Mouse (Mus musculus): ENCODE data around the gene Tulp3. TPM values are rescaled to one million over a fixed set of nuclear protein-coding genes. Genes with fewer than 3 reads are reported as not detected.

Tulp3 gene
- total and polyA plus RNA-seq, 2 experiments from 2014 or later: 5.1 TPM

DNA sequence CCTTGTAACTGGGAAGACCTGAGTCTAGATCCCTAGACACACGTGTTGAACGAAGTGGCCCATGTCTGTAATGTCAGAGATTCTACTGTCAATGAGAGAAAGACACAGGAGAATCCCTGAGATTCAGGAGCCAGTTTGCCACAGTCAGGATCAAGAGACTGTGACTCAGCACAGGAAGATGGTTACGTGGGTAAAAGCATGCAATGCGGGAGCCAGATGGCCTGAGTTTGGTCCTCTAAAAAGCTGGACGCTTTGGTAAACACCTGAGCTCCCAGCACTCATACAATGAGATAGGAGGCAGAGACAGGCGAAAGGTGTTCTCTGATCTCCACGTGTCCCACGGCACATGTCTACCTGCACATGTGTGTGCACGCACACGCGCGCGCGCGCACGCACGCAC, 82.9 kb downstream of the Tulp3 start:
- TF ChIP-seq EP300 (IDR thresholded peaks at IDR 0.05; ENCODE audit: low read depth): no peak
- TF ChIP-seq CTCF (IDR thresholded peaks at IDR 0.05; ENCODE audit: low read depth): no peak
- Histone ChIP-seq H3K9me3 (replicated peaks; ENCODE audit: control insufficient read depth, low read length) (no peaks in the 10 kb centered on the region), H3K4me2 (ENCODE audit: low read depth, low read length) (no peak overlapping the region), H3K27ac (ENCODE audit: low read depth) (no peak overlapping the region), H3K9ac (replicated peaks; ENCODE audit: low read depth, low read length) (no peak overlapping the region), H3K4me3 (ENCODE audit: low read depth, low read length) (no peak overlapping the region), H3K27me3 (ENCODE audit: control insufficient read depth, insufficient read depth, low read length) (no peaks in the 10 kb centered on the region), H3K36me3 (replicated peaks; ENCODE audit: control insufficient read depth, insufficient read depth, low read length) (no peaks in the 10 kb centered on the region), H3K4me1 (ENCODE audit: control insufficient read depth, insufficient read depth) (no peaks in the 10 kb centered on the region)
- no peak for ATAC-seq (ENCODE audit: insufficient read depth, low read depth)
- no peak for DNase-seq (ENCODE audit: low spot score)
- 91% methylated on average over 17 of the region's 17 CpGs for WGBS

Other genes with a start within 250 kb of the Tulp3 start
- 332 and 368 TPM in 2 replicates for gene Tspan9, start 212.3 kb downstream of the Tulp3 start, total RNA-seq (2014; rRNA removed; ENCODE audit: low replicate concordance)
- gene Tspan9, start 212.3 kb downstream of the Tulp3 start, polyA plus RNA-seq (2015; fragmentation: Nextera tagmentation; extraction: Ambion mirVana): 84.7 and 105 TPM in 2 replicates
- 3.2 and 4.2 TPM in 2 replicates for gene Tead4, start 55.0 kb downstream of the Tulp3 start, total RNA-seq (2014; rRNA removed; ENCODE audit: low replicate concordance)
- gene Tead4, start 55.0 kb downstream of the Tulp3 start, polyA plus RNA-seq (2015; fragmentation: Nextera tagmentation; extraction: Ambion mirVana): 1.3 and 1.5 TPM in 2 replicates
- gene Rhno1, start 7.1 kb upstream of the Tulp3 start, total RNA-seq (2014; rRNA removed; ENCODE audit: low replicate concordance): 10.9 and 22.6 TPM in 2 replicates
- 34.7 and 39.3 TPM in 2 replicates for gene Rhno1, start 7.1 kb upstream of the Tulp3 start, polyA plus RNA-seq (2015; fragmentation: Nextera tagmentation; extraction: Ambion mirVana)
- gene Foxm1, start 7.1 kb upstream of the Tulp3 start, total RNA-seq (2014; rRNA removed; ENCODE audit: low replicate concordance): 19.0 and 23.8 TPM in 2 replicates
- 4.8 and 5.4 TPM in 2 replicates for gene Foxm1, start 7.1 kb upstream of the Tulp3 start, polyA plus RNA-seq (2015; fragmentation: Nextera tagmentation; extraction: Ambion mirVana)
- gene Tex52, start 19.6 kb upstream of the Tulp3 start, total RNA-seq (2014; rRNA removed; ENCODE audit: low replicate concordance): not detected in 2 replicates
- not detected in 2 replicates for gene Tex52, start 19.6 kb upstream of the Tulp3 start, polyA plus RNA-seq (2015; fragmentation: Nextera tagmentation; extraction: Ambion mirVana)
- not detected in 2 replicates for gene Gm44596, start 19.7 kb upstream of the Tulp3 start, total RNA-seq (2014; rRNA removed; ENCODE audit: low replicate concordance)
- gene Gm44596, start 19.7 kb upstream of the Tulp3 start, polyA plus RNA-seq (2015; fragmentation: Nextera tagmentation; extraction: Ambion mirVana): not detected in 2 replicates
- gene Nrip2, start 43.4 kb upstream of the Tulp3 start, total RNA-seq (2014; rRNA removed; ENCODE audit: low replicate concordance): 0.85 and 8.2 TPM in 2 replicates
- 1.6 and 2.2 TPM in 2 replicates for gene Nrip2, start 43.4 kb upstream of the Tulp3 start, polyA plus RNA-seq (2015; fragmentation: Nextera tagmentation; extraction: Ambion mirVana)
- gene Itfg2, start 69.1 kb upstream of the Tulp3 start, total RNA-seq (2014; rRNA removed; ENCODE audit: low replicate concordance): 29.2 and 62.3 TPM in 2 replicates
- gene Itfg2, start 69.1 kb upstream of the Tulp3 start, polyA plus RNA-seq (2015; fragmentation: Nextera tagmentation; extraction: Ambion mirVana): 22.0 and 22.6 TPM in 2 replicates
- gene Fkbp4, start 82.8 kb upstream of the Tulp3 start, total RNA-seq (2014; rRNA removed; ENCODE audit: low replicate concordance): 148 and 154 TPM in 2 replicates
- gene Fkbp4, start 82.8 kb upstream of the Tulp3 start, polyA plus RNA-seq (2015; fragmentation: Nextera tagmentation; extraction: Ambion mirVana): 217 and 226 TPM in 2 replicates
- 0.27 and 0.85 TPM in 2 replicates for gene Pzp, start 170.9 kb upstream of the Tulp3 start, total RNA-seq (2014; rRNA removed; ENCODE audit: low replicate concordance)
- 0.96 and 1.00 TPM in 2 replicates for gene Pzp, start 170.9 kb upstream of the Tulp3 start, polyA plus RNA-seq (2015; fragmentation: Nextera tagmentation; extraction: Ambion mirVana)
- gene A2ml1, start 225.8 kb upstream of the Tulp3 start, total RNA-seq (2014; rRNA removed; ENCODE audit: low replicate concordance): 1.4 TPM in 1 of 2 replicates, not detected in the other
- gene A2ml1, start 225.8 kb upstream of the Tulp3 start, polyA plus RNA-seq (2015; fragmentation: Nextera tagmentation; extraction: Ambion mirVana): 0.30 and 0.73 TPM in 2 replicates

Data from heart, postnatal 0 days (tissue).